Mouse (Mus musculus) kidney, postnatal 25 days (tissue): ENCODE measurements at regions not wholly inside any gene's neighbourhood (a gene's known extent, or its start where the extent isn't known, plus 50 kb on each side); places are given as distances from the start of the nearest gene placed in this dataset.

Experiments used
- DNase-seq, 2 experiments: peaks; one replicate each; pipeline ENCODE4 v3.0.0; 2021; ENCODE audit warnings: mixed read lengths in 2 of 2

DNA sequence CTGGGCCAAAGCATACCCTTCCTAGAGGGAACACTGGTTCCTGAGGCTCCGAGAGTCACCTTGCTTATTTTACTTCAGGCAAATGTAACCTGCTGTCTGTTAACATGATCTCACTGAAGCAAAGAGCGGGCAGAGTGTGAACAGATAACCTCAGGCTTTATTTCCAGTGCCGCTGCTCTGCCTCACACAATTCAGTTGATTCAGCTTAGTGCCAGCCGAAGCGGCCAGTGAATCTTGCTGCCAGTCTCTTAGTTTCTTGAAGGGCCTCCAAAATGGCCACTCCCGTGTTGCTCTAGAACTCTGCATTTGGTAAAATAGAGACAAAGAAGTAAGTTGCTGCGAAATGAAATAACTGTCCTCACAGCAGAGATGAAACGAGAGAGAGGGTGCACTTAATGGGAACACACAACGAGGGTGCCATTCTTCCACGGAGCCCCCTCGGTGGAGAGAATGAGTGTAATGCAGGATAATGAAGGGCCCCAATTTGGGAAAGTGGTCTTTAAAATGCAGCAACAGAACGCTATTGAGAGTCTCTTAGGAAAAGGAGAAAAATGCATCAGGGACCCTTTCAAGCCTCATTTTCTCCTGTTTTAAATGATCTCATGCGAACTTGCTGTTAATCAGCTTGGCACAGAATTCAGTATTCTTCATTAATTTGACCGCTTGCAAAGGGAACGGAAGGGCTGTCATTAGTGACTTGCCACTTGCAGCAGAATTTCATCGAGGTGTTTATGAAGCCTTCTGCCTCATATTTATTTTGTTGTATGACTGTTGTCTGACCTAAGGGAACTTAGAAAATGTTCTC, 81.2 kb upstream of the Mmadhc start:
- no peak for DNase-seq

- DNase-seq: peak in 1 of 2 experiments; percentile 8
These were observed 77.0 kb upstream of the Mmadhc start for GRCm38 (mm10) chr2:50373626-50374025.

DNA sequence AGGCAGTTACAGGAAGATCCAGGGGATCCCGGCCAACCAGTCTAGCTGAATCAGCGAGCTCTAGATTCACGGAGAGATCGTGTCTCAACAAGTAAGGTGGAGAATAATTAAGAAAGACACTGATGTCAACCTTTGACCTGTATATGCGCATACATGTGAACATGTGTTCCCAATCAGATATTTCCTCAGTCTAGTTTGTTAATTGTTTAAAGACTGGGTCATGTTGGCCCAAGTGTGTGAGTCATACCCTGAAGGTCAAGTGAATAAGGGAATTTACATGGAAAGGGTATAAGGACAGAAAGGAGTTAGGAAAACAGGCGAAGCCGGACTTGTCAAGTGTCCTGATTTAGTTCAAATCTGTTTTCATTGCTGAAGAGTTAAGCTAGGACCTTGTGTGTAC, 76.4 kb upstream of the Mmadhc start:
- DNase-seq: no peak

DNA sequence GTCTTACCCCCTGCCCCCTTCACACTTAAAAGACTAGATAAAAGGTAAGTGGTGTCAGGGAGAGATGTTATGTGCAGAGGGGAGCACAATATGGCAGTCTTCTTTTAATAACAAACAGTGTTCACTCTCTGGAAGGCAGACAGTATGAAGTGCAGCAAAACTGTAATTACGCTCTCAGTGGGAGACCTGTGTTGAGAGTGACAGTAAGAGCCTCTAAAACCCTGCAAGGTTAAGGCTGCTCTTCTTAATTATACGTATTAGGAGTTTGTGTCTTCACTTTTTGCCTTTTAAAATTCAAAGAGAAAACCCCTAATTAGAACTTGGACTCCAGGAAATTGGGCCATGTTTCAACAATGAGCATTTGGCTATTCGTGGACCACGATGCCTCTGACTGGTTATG, 72.2 kb upstream of the Mmadhc start:
- DNase-seq: no peak

- DNase-seq: peak; percentile 41 to 46
These were observed 71.8 kb upstream of the Mmadhc start for GRCm38 (mm10) chr2:50368351-50368750.

DNA sequence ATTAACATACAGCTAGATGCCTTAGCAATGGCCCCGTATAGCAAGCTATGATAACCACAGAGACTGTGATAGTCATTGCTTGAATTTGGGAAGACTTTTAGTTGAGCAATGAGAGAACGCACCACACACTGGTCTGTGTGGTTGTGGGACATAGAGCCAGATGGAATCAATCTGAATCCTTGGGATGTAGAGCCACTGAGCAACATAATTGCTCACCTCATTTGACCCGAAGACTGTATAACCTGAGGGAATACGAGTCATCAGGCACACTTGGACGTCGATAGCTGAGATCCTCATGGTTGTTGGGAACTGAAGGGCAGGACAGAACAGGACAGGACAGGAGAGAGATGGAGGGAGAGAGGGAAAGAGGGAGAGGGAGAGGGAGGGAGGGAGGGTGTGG, 68.6 kb upstream of the Mmadhc start:
- no peak for DNase-seq

- no peak for DNase-seq
These were observed 59.5 kb upstream of the Mmadhc start for GRCm38 (mm10) chr2:50356089-50356488.

DNA sequence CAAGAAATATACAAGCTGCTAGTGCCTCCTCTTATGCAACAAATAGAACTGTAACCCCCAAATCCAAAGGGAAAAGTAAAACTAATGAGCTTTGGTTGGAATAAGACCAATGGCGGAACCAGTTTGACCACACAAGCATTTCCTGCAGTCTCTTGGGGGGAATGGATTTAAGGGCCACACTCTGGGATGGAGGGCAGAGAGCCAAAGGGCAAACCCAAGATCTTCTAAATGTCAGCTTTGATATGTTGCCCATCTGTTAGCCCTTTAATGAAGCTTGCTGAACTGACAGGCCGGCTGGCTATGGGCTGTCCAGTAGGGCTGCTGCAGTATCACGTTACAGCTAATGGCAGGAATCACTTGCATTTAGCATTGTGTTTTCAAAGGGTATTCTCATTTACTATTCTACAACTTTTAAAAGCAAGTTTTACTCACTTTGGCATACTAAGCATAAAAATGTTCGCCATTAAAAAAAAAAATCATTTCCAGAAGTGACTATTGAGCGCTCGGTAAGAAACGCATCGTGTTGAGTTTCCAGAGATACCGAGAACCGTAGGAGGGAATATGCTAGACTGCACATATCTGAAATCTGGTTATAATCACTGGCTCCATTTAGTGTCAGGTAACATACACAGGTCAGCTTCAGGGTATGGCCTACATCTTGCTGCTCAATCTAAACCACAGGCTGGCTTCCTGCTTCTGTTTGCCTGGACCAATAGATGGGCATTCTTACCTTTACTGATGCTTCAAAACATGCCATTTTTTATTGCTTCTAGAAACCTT, 51.1 kb upstream of the Mmadhc start:
- DNase-seq: peak in 1 of 2 experiments; percentile 7
